ENCODE assay signal across 22 mouse cellular contexts in genomic region chr10:67081206-67082007, GRCm38 (mm10). TPM values are rescaled to one million over a fixed set of nuclear protein-coding genes. Genes with fewer than 3 reads are reported as not detected.
DNase-seq lines count a peak whose midpoint lies in the region; ATAC-seq and TF ChIP-seq lines count a peak whose summit lies in the region.
"Had no signal": no experiment of that assay in that cellular context is flagged by ENCODE, and none has a peak within 500 bp of the region (broad histone marks: within the 10 kb centered on the region; RNA-seq: fewer than 3 reads in every experiment).

No protein-coding gene starts in this region.

- H3K4me3 ChIP-seq in embryonic facial prominence, embryonic 12.5 days = no peak overlapping the region
- H3K4me3 ChIP-seq in embryonic facial prominence, embryonic 10.5 days = no peak overlapping the region
- no peak overlapping the region for H3K4me3 ChIP-seq in heart, postnatal 0 days (ENCODE audit: low read depth, low read length)
- no peak overlapping the region for H3K4me3 ChIP-seq in lung, postnatal 0 days (ENCODE audit: low read depth, low read length)
- H3K4me3 ChIP-seq in lung, adult 2 months (replicated peaks; ENCODE audit: extremely low read depth, low read depth, low read length) = no peak overlapping the region
- H3K4me3 ChIP-seq: forebrain, embryonic 12.5 days; limb, embryonic 12.5 days; liver, embryonic 13.5 days; midbrain, embryonic 10.5 days had no signal

- no peak for TF ChIP-seq POLR2A in lung, adult 2 months (IDR thresholded peaks at IDR 0.05; ENCODE audit: borderline replicate concordance, extremely low read depth, low read depth, low read length)

- peak overlapping the region; percentile 54; the same call in 1 of the 2 replicates for H3K27ac ChIP-seq in embryonic facial prominence, embryonic 12.5 days
- H3K27ac ChIP-seq in embryonic facial prominence, embryonic 10.5 days (replicated peaks) = no peak overlapping the region
- peak overlapping the region; percentile 84 for H3K27ac ChIP-seq in heart, postnatal 0 days (ENCODE audit: low read depth)
- H3K27ac ChIP-seq in lung, postnatal 0 days (ENCODE audit: low read length) = no peak overlapping the region
- H3K27ac ChIP-seq: forebrain, embryonic 12.5 days; hindbrain, embryonic 14.5 days; kidney, postnatal 0 days; limb, embryonic 12.5 days; liver, embryonic 13.5 days; midbrain, embryonic 10.5 days had no signal

- H3K4me2 ChIP-seq in embryonic facial prominence, embryonic 12.5 days (replicated peaks) = no peak overlapping the region
- H3K4me2 ChIP-seq in heart, postnatal 0 days (ENCODE audit: low read depth, low read length) = peak overlapping the region; percentile 28
- H3K4me2 ChIP-seq in lung, postnatal 0 days (replicated peaks; ENCODE audit: low read depth, low read length) = no peak overlapping the region
- H3K4me2 ChIP-seq: forebrain, embryonic 12.5 days; hindbrain, embryonic 14.5 days; limb, embryonic 12.5 days; liver, embryonic 13.5 days had no signal

- intact Hi-C loops in heart, postnatal 36 days (cut with DNase I) = loop anchor here (2.0 to 5.0 kb wide), 2 partner anchors 25 to 79 kb away; no protein-coding TSS in a partner anchor

- H3K9ac ChIP-seq in embryonic facial prominence, embryonic 12.5 days = no peak overlapping the region
- no peak overlapping the region for H3K9ac ChIP-seq in heart, postnatal 0 days (replicated peaks; ENCODE audit: low read depth, low read length)
- H3K9ac ChIP-seq in lung, postnatal 0 days (replicated peaks; ENCODE audit: low read depth) = no peak overlapping the region
- H3K9ac ChIP-seq: forebrain, embryonic 12.5 days; hindbrain, embryonic 14.5 days; limb, embryonic 12.5 days; liver, embryonic 13.5 days had no signal

- ATAC-seq in embryonic facial prominence, embryonic 12.5 days (ENCODE audit: insufficient number of reproducible peaks, insufficient read depth, low FRiP score, low TSS enrichment) = no peak
- peak; percentile 87 for ATAC-seq in heart, postnatal 0 days (ENCODE audit: insufficient read depth, low read depth)
- ATAC-seq in lung, postnatal 0 days = peak; percentile 40; the same call in 1 of the 2 replicates
- ATAC-seq: activated CD4-positive, CD25-positive, alpha-beta regulatory T cell, adult 4 months; CD4-positive, CD25-positive, alpha-beta regulatory T cell, adult 4 months had no signal

- H3K4me1 ChIP-seq in embryonic facial prominence, embryonic 12.5 days = peaks cover 26% of the 10 kb centered on the region
- H3K4me1 ChIP-seq in embryonic facial prominence, embryonic 10.5 days = peaks cover 25% of the 10 kb centered on the region
- peaks cover 30% of the 10 kb centered on the region for H3K4me1 ChIP-seq in heart, postnatal 0 days (ENCODE audit: control insufficient read depth, insufficient read depth)
- H3K4me1 ChIP-seq in lung, postnatal 0 days (ENCODE audit: insufficient read depth, low read depth, low read length) = no peaks in the 10 kb centered on the region
- peaks cover 5% of the 10 kb centered on the region; the same call in 1 of the 2 replicates for H3K4me1 ChIP-seq in lung, adult 2 months (ENCODE audit: control insufficient read depth, insufficient read depth, low read length)

- no peak for TF ChIP-seq EP300 in heart, postnatal 0 days (IDR thresholded peaks at IDR 0.05; ENCODE audit: low read depth)
- no peak for TF ChIP-seq EP300 in lung, postnatal 0 days (IDR thresholded peaks at IDR 0.05)

- H3K36me3 ChIP-seq in embryonic facial prominence, embryonic 12.5 days = no peaks in the 10 kb centered on the region
- H3K36me3 ChIP-seq in embryonic facial prominence, embryonic 10.5 days (replicated peaks) = no peaks in the 10 kb centered on the region
- no peaks in the 10 kb centered on the region for H3K36me3 ChIP-seq in heart, postnatal 0 days (replicated peaks; ENCODE audit: control insufficient read depth, insufficient read depth, low read length)
- no peaks in the 10 kb centered on the region for H3K36me3 ChIP-seq in lung, postnatal 0 days (ENCODE audit: insufficient read depth, low read length)
- H3K36me3 ChIP-seq: forebrain, embryonic 12.5 days; limb, embryonic 12.5 days; liver, embryonic 13.5 days; midbrain, embryonic 10.5 days had no signal

- H3K27me3 ChIP-seq in embryonic facial prominence, embryonic 12.5 days = no peaks in the 10 kb centered on the region
- no peaks in the 10 kb centered on the region for H3K27me3 ChIP-seq in embryonic facial prominence, embryonic 10.5 days (replicated peaks; ENCODE audit: low read depth, poor library complexity, severe bottlenecking)
- no peaks in the 10 kb centered on the region for H3K27me3 ChIP-seq in heart, postnatal 0 days (ENCODE audit: control insufficient read depth, insufficient read depth, low read length)
- H3K27me3 ChIP-seq in lung, postnatal 0 days (replicated peaks; ENCODE audit: insufficient read depth, low read length) = no peaks in the 10 kb centered on the region
- H3K27me3 ChIP-seq: forebrain, embryonic 12.5 days; limb, embryonic 12.5 days; liver, embryonic 13.5 days had no signal

- TF ChIP-seq CTCF in heart, postnatal 0 days (IDR thresholded peaks at IDR 0.05; ENCODE audit: low read depth) = no peak
- no peak for TF ChIP-seq CTCF in lung, postnatal 0 days (IDR thresholded peaks at IDR 0.05)
- TF ChIP-seq CTCF in lung, adult 2 months (IDR thresholded peaks at IDR 0.05; ENCODE audit: insufficient read depth, low read length) = no peak

- no peak for DNase-seq in embryonic facial prominence, embryonic 10.5 days (ENCODE audit: low spot score)
- DNase-seq in heart, postnatal 0 days (ENCODE audit: low spot score) = peak; percentile 80
- DNase-seq in heart, postnatal 36 days = no peak
- DNase-seq in lung, postnatal 0 days (ENCODE audit: low spot score) = no peak
- no peak for DNase-seq in lung, adult 2 months
- no peak for DNase-seq in adipocyte (ENCODE audit: low spot score)
- DNase-seq in yolk sac, embryonic 10.5 days (ENCODE audit: low spot score) = no peak
- DNase-seq: adrenal gland, postnatal 14 days; cerebellum, adult 9-11 months; liver, embryonic 13.5 days; lung, postnatal 14 days; retina, postnatal 1 day; thymus, postnatal 14 days had no signal

- no peaks in the 10 kb centered on the region for H3K9me3 ChIP-seq in embryonic facial prominence, embryonic 12.5 days
- no peaks in the 10 kb centered on the region for H3K9me3 ChIP-seq in embryonic facial prominence, embryonic 10.5 days
- no peaks in the 10 kb centered on the region for H3K9me3 ChIP-seq in heart, postnatal 0 days (replicated peaks; ENCODE audit: control insufficient read depth, low read length)
- no peaks in the 10 kb centered on the region for H3K9me3 ChIP-seq in lung, postnatal 0 days (ENCODE audit: low read length)
- H3K9me3 ChIP-seq: forebrain, embryonic 12.5 days; G1E; limb, embryonic 12.5 days; liver, embryonic 13.5 days; midbrain, embryonic 10.5 days had no signal

- WGBS in embryonic facial prominence, embryonic 12.5 days = 73% methylated on average over 18 of the region's 18 CpGs
- WGBS in embryonic facial prominence, embryonic 10.5 days = 86% methylated on average over 18 of the region's 18 CpGs
- WGBS in heart, postnatal 0 days = 58% methylated on average over 18 of the region's 18 CpGs
- 73% methylated on average over 18 of the region's 18 CpGs for WGBS in lung, postnatal 0 days
- 75% methylated on average over 18 of the region's 18 CpGs for WGBS in lung, adult 2 months

RNA-seq across cellular contexts. Expression of gene Jmjd1c, which starts 14.5 kb away (rescaled TPM):
- polyA plus RNA-seq in embryonic facial prominence, embryonic 12.5 days (2016; fragmentation: Nextera tagmentation; extraction: Ambion mirVana) = 56.3 and 62.7 TPM in 2 replicates
- polyA plus RNA-seq in embryonic facial prominence, embryonic 10.5 days (2016; fragmentation: Nextera tagmentation; extraction: Ambion mirVana) = 33.1 and 34.9 TPM in 2 replicates
- 42.4 and 55.3 TPM in 2 replicates for total RNA-seq in heart, postnatal 0 days (2014; rRNA removed; ENCODE audit: low replicate concordance)
- polyA plus RNA-seq in heart, postnatal 0 days (2015; fragmentation: Nextera tagmentation; extraction: Ambion mirVana) = 28.1 and 29.0 TPM in 2 replicates
- total RNA-seq in heart, postnatal 36 days (2021) = 10 to 100 TPM; 39.4 to 41.1 TPM
- polyA plus RNA-seq in lung, postnatal 0 days (2015; fragmentation: Nextera tagmentation; extraction: Ambion mirVana) = 43.8 and 44.6 TPM in 2 replicates
- polyA plus RNA-seq in lung, adult 2 months (2012; rRNA removed) = 16.4 and 19.4 TPM in 2 replicates

RNA-seq across cellular contexts. Expression of gene Reep3, which starts 15.3 kb away (rescaled TPM):
- polyA plus RNA-seq in embryonic facial prominence, embryonic 12.5 days (2016; fragmentation: Nextera tagmentation; extraction: Ambion mirVana) = 38.7 and 39.7 TPM in 2 replicates
- polyA plus RNA-seq in embryonic facial prominence, embryonic 10.5 days (2016; fragmentation: Nextera tagmentation; extraction: Ambion mirVana) = 23.7 and 24.6 TPM in 2 replicates
- total RNA-seq in heart, postnatal 0 days (2014; rRNA removed; ENCODE audit: low replicate concordance) = 24.0 and 26.6 TPM in 2 replicates
- 25.6 and 26.8 TPM in 2 replicates for polyA plus RNA-seq in heart, postnatal 0 days (2015; fragmentation: Nextera tagmentation; extraction: Ambion mirVana)
- 10 to 100 TPM; 22.2 to 22.5 TPM for total RNA-seq in heart, postnatal 36 days (2021)
- 38.4 and 43.8 TPM in 2 replicates for polyA plus RNA-seq in lung, postnatal 0 days (2015; fragmentation: Nextera tagmentation; extraction: Ambion mirVana)
- 16.7 and 26.5 TPM in 2 replicates for polyA plus RNA-seq in lung, adult 2 months (2012; rRNA removed)

Comparison
In these comparisons a context has a peak if more than half of its experiments do, and no peak if none do; other contexts are left out.
1. H3K27ac ChIP-seq: peak in embryonic facial prominence, embryonic 12.5 days (single experiment) and heart, postnatal 0 days (single experiment); none in embryonic facial prominence, embryonic 10.5 days (single experiment) and lung, postnatal 0 days (single experiment).